Mouse (Mus musculus): ENCODE measurements around the gene Med27.

DNA sequence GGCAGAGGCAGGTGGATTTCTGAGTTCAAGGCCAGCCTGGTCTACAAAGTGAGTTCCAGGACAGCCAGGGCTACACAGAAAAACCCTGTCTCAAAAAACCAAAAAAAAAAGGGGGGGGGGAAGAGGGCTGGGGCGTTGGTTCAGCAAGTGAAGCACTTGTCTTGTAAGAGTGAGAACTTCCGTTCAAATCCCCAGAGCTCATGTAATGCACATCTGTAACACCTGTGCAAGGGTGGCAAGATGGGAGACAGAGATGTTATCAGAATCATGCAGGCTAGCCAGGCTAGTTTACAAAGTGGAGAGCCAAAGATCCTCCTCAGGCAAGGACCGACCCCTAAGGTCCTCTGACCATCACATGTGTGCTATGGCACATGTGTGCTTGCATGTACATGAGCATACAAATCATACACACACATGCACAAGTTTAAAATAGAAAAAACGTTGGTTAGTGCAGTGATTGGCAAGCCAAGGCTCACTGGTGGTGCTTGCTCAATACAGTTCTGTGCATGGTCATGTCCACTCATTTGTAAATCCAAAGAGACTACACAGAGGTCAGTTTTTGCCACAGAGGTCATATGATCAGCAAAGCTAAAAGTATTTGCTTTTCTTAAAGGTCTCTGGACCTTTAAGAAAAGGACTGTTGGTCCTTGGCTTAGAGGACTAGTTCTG, 91.4 kb downstream of the Med27 start:
- TF ChIP-seq CTCF (IDR thresholded peaks at IDR 0.05; ENCODE audit: low read depth, low read length) (no peak), POLR2A (IDR thresholded peaks at IDR 0.05; ENCODE audit: insufficient read depth, low read length) (no peak), EP300 (IDR thresholded peaks at IDR 0.05; ENCODE audit: insufficient read depth, low read depth, low read length) (no peak)
